Mouse (Mus musculus) WW6 (cell line): Measurements from ENCODE around the gene Smarcc2.
"Not testable (repeated sequence)": the region's sequence is repeated elsewhere in the genome, so short reads cannot be mapped to it uniquely, and the experiment has no call there.

Source experiments
- DNase-seq: peaks from one replicate; pipeline ENCODE4 v3.0.0-alpha.2; 2013; ENCODE audit warnings: low read depth, low spot score

Smarcc2 gene

DNA sequence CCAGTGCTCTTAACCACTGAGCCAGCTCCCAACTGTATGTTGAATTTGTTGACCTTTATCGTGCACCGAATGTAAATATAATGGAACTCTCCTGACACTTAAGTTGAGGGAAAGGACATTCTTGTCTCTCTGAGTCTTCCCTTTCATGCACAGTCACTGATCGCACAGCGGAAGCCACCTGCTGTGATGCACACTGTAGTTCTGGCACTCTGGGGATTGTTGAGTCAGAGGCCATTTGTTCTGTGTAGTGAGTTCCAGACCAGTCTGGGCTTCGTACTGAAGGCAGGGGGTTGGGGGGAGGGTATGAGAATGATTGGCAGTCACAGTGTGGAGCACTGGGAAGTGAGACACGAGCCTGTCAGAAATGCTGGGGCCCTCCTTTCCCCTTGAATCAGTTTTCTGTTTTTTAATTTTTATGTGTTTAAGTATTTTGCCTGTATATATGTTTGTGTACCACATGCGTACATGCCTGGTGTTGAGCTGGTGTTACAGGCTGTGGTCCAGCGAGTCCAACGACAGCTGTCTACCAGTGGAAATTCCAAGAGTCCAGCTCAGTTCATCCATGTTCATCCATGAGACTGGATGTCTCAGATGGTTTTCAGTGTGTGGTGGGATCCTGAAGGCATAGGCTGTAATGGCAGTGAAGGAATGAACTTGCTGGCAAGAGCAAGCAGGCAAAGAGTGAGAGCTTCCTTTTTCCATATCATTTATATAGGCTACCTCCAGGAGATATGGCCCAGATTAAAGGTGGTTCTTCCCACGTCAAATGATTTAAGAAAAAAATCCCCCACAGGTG lies 17.5 kb upstream of the Smarcc2 start:
- DNase-seq: no peak

DNA sequence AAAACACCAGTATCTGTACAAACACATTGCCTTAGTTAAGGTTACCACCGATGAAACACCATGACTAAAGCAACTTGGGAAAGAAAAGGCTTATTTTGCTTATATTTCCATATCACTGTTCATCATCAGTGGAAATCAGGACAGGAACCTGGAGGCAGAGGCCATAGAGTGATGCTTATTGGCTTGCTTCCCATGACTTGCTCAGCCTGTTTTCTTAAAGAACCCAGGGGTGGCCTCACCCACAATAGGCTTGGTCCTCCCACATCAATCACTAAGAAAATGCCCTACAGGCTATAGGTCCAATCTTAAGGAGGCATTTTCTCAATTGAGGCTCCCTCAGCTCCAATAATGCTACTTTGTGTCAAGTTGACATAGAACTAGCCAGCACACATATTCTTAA lies 16.3 kb upstream of the Smarcc2 start:
- DNase-seq: no peak

DNA sequence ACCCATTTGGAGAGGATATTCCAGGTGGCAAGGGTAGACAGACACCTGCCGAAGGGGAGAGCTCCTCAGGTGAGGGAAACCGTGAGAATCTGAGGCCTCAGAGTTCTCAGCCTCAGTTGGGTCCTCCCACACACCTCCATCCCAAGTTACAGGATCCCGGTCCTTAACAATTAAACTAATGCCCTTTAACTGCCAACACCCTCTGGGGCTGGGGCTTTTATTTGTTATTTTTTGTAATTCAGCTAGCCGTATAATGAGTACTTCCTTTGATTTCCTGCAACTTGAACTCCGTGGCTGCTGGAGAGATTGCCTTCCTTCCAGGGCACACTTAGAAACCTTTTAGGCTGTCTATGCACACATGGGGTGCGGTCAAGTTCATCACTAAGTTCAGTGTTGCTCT lies 14.7 kb upstream of the Smarcc2 start:
- no peak for DNase-seq

DNA sequence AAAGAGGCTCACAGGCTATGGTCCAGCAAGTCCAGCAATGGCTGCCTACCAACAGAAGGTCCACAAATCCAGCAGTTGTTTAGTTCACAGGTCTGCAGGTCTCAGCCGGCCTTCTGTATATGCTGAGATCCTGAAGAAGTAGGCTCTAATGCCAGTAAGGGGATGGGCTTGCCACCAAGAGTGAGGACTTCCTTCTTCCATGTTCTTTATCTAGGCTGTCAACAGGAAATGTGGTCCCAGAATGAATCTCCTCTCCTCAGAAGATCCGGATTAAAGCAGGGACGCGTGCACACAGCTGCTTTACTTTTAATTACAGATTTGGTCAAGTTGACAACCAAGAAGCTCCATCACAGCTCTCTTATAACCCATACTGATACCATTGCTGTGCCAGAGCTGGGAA lies 13.6 kb upstream of the Smarcc2 start:
- no peak for DNase-seq

DNA sequence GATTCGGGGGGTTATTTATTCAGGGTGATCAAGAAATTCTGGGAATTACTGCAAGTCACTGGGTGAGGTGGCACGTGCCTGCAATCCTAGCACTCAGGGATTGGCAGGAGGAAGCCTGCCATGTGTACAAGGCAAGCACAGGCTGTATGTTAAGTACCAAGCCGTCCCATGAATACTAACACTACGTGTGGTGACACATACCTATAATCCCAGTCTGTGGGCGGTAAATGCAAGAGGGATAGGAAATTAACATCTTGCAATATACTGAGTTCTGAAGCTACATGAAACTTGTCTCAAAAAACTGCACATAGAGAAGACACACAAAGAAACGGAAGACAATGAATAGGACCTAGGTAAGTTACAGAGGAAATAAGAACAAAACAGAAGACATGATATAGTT lies 8.0 kb upstream of the Smarcc2 start:
- no peak for DNase-seq

DNA sequence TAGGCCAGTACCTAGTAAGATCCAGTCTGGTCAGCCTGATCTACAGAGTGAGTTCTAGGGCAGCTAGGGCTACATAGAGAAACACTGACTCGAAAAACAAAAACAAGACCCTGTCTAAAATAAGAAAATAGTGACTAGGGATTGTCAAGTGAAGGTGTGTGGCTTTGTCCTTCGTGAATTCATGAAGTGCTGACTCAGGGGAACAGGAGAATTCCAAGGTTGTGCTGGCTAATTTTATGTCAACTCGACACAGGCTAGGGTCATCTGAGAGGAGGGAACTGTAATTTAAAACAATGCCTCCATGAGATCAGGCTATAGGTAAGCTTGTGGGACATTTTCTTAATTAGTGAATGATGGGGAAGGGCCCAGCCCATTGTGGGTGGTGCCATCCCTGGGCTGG lies 4.6 kb upstream of the Smarcc2 start:
- DNase-seq: no peak

DNA sequence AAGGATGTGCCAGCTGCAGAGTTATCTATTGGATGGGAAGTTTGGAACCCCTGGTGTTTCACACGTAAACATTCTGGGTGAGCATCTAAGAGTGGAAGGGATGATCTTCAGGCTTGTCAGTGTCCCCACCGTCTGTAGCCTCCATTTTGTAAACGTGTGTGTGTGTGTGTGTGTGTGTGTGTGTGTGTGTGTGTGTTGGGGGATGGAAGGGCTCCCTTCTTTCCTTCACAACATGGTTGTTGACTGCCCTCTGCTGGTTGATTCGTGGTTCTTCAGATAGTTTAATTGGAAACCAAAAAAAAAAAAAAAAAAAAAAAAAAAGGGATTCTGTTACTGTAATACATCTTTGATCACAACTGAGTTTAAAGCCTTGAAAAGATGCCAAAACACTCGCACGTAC lies 3.8 kb upstream of the Smarcc2 start:
- no peak for DNase-seq

DNA sequence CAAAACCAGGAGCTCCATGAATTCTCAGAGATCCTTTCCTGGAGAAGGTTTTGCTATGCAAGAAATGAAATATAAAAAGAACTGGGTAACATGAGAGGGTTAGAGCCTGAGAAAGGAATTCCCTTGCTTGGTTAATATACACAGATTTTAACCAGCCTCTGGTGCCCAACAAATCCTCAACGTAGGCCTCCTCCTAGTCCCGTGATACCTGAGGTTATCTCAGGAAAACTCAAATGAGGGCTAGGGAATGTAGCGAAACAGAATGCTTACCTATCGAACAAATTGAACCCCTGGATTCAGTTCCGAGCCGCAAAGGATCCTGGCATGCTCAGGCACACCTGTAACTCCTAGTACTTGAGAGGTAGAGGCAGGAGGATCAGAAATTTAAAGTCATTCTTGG lies 1.4 kb upstream of the Smarcc2 start:
- no peak for DNase-seq

DNA sequence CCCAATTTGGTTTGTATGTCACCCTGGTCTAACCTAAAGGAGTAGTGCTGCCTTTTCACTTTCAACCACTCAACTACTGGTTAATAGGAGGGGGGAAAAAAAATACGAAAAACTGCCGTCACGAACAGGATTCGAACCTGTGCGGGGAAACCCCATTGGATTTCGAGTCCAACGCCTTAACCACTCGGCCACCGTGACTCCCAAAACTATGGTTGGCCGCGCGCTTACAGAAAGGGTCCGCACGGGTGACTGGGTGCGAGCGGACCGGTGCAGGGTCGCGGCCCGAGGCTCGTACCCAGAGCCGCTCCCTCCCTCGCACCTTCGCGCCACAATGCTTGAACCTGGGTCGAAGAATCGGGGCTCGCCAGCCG lies 715 bp upstream of the Smarcc2 start:
- DNase-seq: peak; percentile 65

DNA sequence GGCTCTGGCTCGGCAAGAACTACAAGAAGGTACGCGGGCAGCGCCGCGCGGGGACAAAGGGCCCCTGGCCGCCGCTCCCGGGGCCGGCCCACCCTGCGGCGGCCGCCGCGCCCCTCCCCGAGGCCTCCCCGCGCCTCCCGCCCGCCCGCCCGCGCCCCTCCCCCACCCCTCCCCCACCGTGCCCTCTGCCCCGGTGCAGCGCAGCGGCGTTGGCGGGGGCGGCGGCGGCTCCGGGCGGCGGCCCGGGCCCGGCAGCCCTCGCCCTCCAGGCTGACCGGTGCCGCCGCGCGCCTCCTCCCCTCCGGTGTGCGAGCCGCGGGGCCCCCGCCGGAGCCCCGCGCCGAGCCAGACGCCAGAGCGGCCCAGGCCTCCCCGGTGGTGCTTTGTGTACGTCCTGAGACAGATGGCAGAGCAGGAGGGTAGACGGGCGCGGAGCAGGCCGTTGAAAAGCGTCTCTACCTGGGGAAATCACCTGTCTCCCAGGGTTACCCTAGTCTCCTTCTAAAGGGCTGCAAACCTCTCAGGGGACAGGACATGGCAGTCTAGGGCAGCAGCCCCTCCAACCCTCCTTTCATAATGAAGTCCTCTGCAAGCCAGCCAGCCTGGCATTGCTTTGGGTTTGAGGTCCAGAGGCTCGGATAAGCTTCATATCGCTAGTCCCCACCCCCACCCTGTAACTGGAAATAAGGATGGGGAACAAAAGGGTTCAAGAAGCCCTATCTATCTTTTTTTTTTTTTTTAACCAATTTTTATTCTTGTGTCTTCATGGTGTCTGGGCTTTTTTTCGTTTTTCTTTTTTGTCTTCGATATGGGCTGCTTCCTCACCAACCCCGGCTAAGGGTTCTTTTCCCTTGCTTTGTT lies 591 bp downstream of the Smarcc2 start:
- DNase-seq: no peak

DNA sequence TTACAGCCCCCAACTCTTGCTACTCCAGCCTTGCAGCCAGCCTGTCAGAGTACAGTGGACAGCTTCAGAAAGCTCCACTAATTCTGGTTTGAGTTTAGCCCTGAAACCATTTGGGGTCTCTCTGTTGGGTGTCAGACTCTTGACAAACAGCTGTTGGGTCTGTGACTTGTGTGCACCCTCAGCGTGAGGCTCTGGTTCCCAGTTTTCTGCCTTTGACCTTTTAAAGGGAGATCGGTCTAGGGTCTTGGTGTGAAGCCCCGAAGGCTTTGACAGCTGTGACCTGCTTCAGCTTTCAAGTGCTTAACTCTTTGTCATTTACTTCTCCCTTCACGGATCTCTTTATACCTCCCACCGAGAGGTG lies 1.2 kb downstream of the Smarcc2 start:
- no peak for DNase-seq

DNA sequence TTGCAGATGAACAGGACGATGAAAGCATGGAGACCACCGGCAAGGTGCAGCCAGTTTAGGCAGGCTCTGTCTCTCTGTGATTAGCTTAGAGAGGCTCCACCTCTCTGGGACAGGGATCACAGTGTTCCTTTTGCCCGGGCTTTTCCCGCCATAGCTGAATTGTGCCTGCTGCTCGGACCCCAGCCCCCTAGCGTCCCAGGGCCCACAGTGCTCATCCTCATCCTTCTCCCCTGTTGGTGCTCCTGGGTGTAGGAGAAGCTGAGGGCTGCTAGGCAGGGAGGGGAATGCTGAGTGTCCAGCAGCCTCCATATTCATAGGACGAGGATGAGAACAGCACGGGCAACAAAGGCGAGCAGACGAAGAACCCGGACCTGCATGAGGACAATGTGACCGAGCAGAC lies 15.3 kb downstream of the Smarcc2 start:
- peak; percentile 55 for DNase-seq

DNA sequence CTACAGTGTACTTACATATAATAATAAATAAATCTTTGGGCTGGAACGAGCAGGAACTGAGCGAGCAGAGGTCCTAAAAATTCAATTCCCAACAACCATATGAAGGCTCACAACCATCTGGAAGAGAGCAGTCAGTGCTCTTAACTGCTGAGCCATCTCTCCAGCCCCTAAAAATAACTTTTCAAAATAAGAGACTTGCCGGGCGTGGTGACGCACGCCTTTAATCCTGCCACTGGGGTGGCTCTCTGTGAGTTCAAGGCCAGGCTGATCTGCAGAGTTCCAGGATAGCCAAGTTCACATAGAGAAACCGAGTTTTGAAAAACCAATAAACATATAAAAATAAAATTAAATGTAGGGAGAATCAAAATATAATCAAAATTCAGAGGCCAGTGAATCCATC lies 27.3 kb downstream of the Smarcc2 start:
- DNase-seq: no peak

DNA sequence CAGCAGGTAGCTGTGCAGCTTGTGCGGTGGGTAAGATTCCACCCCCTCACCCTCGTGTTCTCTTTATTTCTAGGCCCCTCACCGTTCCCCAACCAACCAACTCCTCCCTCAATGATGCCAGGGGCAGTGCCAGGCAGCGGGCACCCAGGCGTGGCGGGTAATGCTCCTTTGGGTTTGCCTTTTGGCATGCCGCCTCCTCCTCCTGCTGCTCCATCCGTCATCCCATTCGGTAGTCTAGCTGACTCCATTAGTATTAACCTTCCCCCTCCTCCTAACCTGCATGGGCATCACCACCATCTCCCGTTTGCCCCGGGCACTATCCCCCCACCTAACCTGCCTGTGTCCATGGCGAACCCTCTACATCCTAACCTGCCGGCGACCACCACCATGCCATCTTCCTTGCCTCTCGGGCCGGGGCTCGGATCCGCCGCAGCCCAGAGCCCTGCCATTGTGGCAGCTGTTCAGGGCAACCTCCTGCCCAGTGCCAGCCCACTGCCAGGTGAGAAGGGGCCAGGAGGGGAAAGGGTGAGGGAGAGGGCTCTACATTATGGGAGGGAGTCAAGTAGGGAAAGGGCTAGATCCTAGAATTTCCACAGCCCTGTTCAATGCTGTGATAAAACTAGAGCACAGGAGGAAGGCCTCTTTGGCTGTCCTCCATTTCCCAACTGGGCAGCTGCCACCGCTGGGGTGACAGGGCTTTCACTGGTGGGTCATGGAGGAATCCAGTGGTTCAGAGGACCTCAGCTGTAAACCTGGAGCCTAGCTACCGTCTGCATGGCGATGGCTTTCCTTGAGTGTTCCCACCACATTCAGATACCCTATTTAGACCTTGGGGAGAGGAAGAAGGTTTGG lies 29.0 kb downstream of the Smarcc2 start:
- no peak for DNase-seq

DNA sequence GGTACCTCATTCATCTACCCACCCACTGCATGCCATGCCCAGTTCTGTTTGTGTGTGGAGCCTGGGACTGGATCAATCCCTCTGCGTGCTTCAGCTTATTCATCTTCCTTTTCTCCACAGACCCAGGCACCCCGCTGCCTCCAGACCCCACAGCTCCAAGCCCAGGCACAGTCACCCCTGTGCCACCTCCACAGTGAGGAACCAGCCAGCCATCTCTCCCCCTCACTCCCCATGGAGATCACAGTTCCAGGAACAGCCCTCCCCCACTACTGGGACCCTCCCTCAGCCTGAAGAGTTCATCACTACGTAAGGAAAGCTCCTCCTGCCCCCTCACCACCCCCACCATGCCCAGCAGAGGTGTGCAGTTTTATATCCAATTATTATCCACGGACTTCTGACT lies 29.7 kb downstream of the Smarcc2 start:
- no peak for DNase-seq

DNA sequence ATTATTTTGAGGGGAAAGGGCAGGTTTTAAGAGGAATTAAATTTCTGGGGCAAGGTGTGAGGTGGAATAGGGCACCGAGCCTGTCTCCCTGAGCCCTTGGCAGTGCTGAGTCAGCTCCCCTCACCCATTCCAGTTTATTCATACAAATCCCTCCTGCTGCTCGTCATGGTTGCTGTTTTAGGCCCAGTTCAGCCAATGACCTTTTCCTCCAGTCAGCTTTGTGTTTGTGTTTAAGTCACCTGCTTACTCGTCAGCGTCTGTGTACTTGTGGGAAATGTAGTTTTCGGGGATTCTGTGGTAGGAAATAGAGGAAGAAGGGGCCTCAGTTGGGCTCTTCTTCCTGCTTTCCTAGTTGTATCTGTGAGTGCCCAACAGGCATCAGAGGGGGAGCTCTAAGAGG lies 30.3 kb downstream of the Smarcc2 start:
- no peak for DNase-seq

DNA sequence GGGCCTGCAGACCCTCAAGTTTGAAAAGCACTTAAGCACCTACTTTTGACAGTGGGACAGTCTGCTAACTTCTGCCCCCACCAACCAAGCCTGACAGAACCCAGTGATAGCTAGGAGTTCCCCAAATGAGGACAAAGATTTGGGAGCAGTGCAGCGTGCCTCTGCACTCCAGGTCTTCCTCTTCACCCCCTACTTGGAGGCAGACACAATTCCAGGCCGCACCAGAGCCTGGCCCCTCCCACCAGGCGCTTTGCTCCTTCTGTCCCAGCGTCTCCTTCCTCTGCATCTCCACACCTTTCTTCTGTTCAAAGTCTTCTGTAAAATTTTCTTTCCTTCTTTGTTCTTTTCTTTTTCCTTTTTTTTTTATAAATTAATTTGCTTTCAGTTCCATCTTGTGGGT lies 30.7 kb downstream of the Smarcc2 start:
- DNase-seq: no peak

DNA sequence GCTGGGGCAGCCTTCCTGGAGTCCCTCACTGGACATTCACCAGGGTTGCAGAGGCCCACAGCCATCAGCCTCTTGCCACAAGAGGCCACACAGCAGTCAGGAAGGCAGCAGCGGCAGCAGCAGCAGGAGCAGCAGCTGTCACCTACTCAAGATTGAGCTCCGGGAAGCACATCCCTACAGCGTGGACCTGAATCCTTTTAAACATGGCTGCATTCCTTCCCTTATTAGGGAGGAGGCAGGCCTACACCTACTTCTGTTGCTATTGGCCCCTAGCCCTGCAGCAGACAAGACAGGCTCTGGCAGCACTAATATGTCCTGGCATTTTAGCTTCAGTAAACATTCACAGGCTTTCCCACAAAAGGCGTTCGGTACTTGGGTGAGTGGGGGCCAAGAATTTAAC lies 31.2 kb downstream of the Smarcc2 start:
- no peak for DNase-seq

DNA sequence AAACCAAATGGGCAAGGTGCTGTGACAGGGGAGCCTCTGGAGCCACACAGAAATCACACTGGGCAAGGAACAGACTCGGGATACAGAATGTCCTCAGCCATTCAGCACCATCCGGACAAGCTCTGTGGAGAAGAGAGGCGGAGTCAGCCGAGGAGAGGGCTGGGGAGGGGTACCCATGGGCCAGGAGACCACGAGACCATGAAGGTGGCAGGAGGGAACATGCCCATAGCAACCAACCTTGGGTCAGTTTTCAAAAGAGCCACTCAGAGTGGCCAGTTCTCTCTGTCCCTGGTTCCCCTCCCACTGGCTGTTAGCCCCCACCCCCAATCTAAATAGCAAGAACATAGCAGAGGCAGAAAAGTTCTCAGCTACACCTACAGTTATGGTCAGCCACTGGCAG lies 31.9 kb downstream of the Smarcc2 start:
- no peak for DNase-seq

DNA sequence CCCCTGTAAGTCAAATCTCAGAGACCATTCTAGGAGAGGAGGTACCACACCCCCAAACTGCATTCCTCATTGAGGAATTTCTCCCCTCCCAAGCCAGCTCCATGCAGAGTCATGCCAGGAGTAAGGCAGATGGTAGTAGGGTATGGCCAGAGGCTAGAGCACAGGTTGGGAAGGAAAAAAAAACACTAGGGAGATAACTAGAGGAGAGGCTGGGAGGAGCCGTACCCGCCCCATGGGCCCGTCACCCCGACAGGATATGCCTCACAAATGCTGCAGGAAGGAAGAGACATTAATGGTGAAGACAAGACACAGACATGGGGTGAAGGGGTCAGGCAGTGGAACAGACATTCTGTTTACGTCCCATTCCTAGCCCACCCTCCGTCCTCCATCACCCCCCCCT lies 32.4 kb downstream of the Smarcc2 start:
- no peak for DNase-seq

DNA sequence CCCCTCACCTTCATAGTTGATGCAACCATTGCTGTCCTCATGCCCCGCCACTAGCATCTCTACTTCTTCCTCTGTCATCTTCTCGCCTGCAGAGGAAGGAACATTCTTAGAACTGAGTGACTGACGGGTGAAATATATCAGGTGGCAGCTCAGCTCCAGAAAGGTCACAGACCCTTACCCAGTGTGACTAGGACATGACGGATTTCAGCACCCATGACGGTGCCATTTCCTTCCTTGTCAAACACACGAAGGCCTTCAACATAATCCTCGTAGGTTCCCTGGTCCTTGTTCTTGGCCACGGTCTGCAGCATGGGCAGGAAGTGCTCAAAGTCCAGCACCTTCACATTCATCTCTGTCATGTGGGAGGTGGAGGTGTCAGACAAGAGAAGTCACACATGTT lies 33.0 kb downstream of the Smarcc2 start:
- not testable (repeated sequence) for DNase-seq

DNA sequence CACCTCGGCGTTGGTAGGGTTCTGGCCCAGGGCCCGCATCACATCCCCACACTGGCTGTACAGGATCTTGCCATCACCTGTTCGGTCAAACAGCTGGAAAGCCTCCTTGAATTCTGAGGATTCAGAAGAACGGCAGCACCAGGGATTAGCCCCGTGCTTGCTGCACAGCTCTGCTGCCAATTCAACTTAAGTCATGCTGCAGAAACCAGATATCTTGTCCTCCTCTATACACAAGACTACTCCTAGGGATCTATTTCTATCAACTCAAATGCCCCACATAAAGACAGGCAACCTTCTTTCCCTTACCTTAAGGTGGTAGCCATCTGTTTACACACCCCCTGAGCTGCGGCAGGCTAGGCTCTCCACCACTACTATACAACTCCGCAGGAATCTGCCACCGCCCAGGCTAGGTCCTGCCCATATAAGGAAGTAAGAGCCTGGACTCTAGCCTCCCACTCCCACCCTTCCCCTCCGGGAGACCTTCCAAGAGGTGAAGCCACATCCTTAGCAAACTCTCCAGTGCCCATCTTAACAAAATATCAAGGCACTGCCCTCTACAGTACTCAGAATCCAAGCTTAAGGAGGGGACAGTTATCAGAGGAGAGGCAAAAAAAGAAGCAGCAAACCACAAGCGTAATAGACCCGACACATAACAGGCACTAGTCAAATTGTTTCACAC lies 33.7 kb downstream of the Smarcc2 start:
- no peak for DNase-seq
